Mouse (Mus musculus) bone marrow macrophage, adult 2 months (primary cell): ENCODE results near the gene Snrnp35.

ENCODE experiments used
- CTCF ChIP-seq: IDR thresholded peaks from 2 replicates; pipeline ENCODE4 v1.5.1; 2012; ENCODE audit warnings: low read depth, mild to moderate bottlenecking, low read length, moderate library complexity
- POLR2A ChIP-seq: IDR thresholded peaks from 2 replicates; pipeline ENCODE4 v1.6.1; 2012; ENCODE audit warnings: mild to moderate bottlenecking, low read depth, low read length, borderline replicate concordance

- 0 out of 2 replicates have a peak, but pooled peaks have one; percentile 27 for TF ChIP-seq CTCF
- no peak for TF ChIP-seq POLR2A
These were observed 44.7 kb upstream of the Snrnp35 start for GRCm38 (mm10) chr5:124438229-124438628.
